Mouse (Mus musculus) retina, postnatal 7 days (tissue): ENCODE measurements around the gene Ppp2r3a.

Source experiments
- DNase-seq: peaks from one replicate; pipeline ENCODE4 v3.0.0-alpha.2; 2012; ENCODE audit warnings: low read depth, low spot score

Gene Ppp2r3a

GRCm38 (mm10) chr9:101252541-101252940 lies 946 bp upstream of the Ppp2r3a start:
- DNase-seq: no peak

GRCm38 (mm10) chr9:101250981-101251643 lies 483 bp downstream of the Ppp2r3a start:
- no peak for DNase-seq

GRCm38 (mm10) chr9:101250486-101250885 lies 1.1 kb downstream of the Ppp2r3a start:
- no peak for DNase-seq

GRCm38 (mm10) chr9:101249626-101250025 lies 2.0 kb downstream of the Ppp2r3a start:
- no peak for DNase-seq

- no peak for DNase-seq
Observed at GRCm38 (mm10) chr9:101247541-101247940, 4.1 kb downstream of the Ppp2r3a start.

GRCm38 (mm10) chr9:101245493-101245892 lies 6.1 kb downstream of the Ppp2r3a start:
- DNase-seq: no peak

GRCm38 (mm10) chr9:101243711-101244110 lies 7.9 kb downstream of the Ppp2r3a start:
- no peak for DNase-seq

- no peak for DNase-seq
Observed at GRCm38 (mm10) chr9:101240161-101240560, 11.4 kb downstream of the Ppp2r3a start.

- DNase-seq: no peak
Observed at GRCm38 (mm10) chr9:101235786-101236185, 15.8 kb downstream of the Ppp2r3a start.

GRCm38 (mm10) chr9:101232034-101232433 lies 19.6 kb downstream of the Ppp2r3a start:
- DNase-seq: no peak

GRCm38 (mm10) chr9:101230028-101230427 lies 21.6 kb downstream of the Ppp2r3a start:
- DNase-seq: no peak

- no peak for DNase-seq
Observed at GRCm38 (mm10) chr9:101228892-101229291, 22.7 kb downstream of the Ppp2r3a start.

- no peak for DNase-seq
Observed at GRCm38 (mm10) chr9:101207984-101208383, 43.6 kb downstream of the Ppp2r3a start.

GRCm38 (mm10) chr9:101206516-101206915 lies 45.1 kb downstream of the Ppp2r3a start:
- DNase-seq: no peak

GRCm38 (mm10) chr9:101205216-101205615 lies 46.4 kb downstream of the Ppp2r3a start:
- DNase-seq: no peak

- DNase-seq: no peak
Observed at GRCm38 (mm10) chr9:101204059-101204458, 47.5 kb downstream of the Ppp2r3a start.

- DNase-seq: no peak
Observed at GRCm38 (mm10) chr9:101200627-101201026, 51.0 kb downstream of the Ppp2r3a start.

GRCm38 (mm10) chr9:101198804-101199203 lies 52.8 kb downstream of the Ppp2r3a start:
- no peak for DNase-seq

GRCm38 (mm10) chr9:101198261-101198660 lies 53.3 kb downstream of the Ppp2r3a start:
- no peak for DNase-seq

- peak; percentile 74 for DNase-seq
Observed at GRCm38 (mm10) chr9:101181962-101182701, 69.5 kb downstream of the Ppp2r3a start.

- DNase-seq: no peak
Observed at GRCm38 (mm10) chr9:101181291-101181690, 70.3 kb downstream of the Ppp2r3a start.

GRCm38 (mm10) chr9:101180234-101180633 lies 71.4 kb downstream of the Ppp2r3a start:
- no peak for DNase-seq

- no peak for DNase-seq
Observed at GRCm38 (mm10) chr9:101160627-101161026, 91.0 kb downstream of the Ppp2r3a start.
